Mouse (Mus musculus): ENCODE measurements at regions not wholly inside any gene's neighbourhood (a gene's known extent, or its start where the extent isn't known, plus 50 kb on each side); places are given as distances from the start of the nearest gene placed in this dataset.
A peak's percentile ranks its signal among the peaks of the same experiment; 100 is the strongest.

DNA sequence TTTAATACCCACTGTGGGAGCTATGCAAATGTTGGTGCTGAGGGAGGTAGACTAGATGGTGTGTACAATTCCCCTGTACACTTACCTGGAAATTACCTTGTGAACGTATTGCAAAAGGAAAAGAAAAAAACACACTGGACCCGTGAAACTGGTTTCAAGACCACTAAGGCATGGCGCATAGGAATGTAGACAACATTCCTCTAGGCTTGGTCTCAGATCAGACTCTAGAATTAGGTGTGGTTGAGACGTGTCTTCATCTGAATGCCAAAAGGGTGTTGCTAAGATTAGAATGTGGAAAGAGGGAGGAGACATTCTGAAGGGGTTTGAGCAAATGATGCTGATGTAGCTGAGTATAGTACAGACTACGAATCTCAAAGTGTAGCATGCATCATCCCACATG, 237.1 kb upstream of the Tank start:
- peaks cover 4% of the 10 kb centered on the region; the same call in 1 of the 2 replicates for H3K4me1 ChIP-seq (ENCODE audit: control insufficient read depth, insufficient read depth, low read length)
- no peak overlapping the region for H3K4me3 ChIP-seq (ENCODE audit: insufficient read depth, low read length)
- TF ChIP-seq CTCF (IDR thresholded peaks at IDR 0.05; ENCODE audit: borderline replicate concordance, insufficient read depth, low read length) = no peak
- TF ChIP-seq POLR2A (IDR thresholded peaks at IDR 0.05; ENCODE audit: low read depth, low read length) = no peak
- H3K27ac ChIP-seq (ENCODE audit: insufficient read depth, low read length) = no peak overlapping the region

DNA sequence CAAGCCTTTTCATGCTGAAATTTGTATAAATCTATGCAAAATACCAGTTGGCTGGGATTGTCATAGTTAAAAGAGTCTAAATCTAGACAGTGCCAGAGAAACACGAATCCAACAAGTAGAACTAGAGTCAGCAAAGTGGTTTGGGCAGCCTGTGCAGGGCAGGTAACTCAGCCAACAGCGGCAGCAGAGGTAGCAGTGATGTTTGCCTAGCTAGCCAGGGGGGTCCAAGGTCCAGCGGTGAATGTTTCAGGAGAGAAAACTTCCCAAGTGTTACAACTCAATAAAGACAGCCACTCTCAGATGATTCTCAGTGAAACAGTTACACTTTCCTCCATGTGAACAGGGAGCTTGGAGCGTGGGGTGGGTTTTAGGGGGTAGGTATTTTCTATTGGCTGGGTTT, 259.2 kb upstream of the Tank start:
- no peak overlapping the region for H3K4me3 ChIP-seq (ENCODE audit: insufficient read depth, low read length)
- no peak for TF ChIP-seq CTCF (IDR thresholded peaks at IDR 0.05; ENCODE audit: borderline replicate concordance, insufficient read depth, low read length)
- no peak for TF ChIP-seq POLR2A (IDR thresholded peaks at IDR 0.05; ENCODE audit: low read depth, low read length)
- no peaks in the 10 kb centered on the region; the same call in 1 of the 2 replicates for H3K4me1 ChIP-seq (ENCODE audit: control insufficient read depth, insufficient read depth, low read length)
- no peak overlapping the region for H3K27ac ChIP-seq (ENCODE audit: insufficient read depth, low read length)

DNA sequence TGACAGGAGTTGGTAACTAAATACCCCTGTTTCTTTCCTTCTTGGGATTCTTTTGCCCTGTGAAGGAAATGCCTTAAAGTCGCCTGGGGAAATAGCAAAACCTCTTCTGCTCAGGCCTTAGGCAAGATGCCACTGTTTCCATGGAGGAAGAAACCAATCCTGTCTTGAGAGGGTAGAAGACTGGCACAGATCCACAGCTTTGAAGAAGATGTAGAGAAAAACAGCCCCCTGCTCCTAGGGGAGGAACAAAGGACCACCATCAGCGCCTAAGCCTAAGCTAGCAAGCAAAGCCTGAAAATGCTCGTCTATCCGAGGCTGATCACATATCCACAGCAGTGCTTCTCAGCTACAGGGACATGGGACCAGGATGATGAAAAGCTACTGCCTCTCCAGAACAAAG, 268.0 kb upstream of the Tank start:
- Histone ChIP-seq H3K27ac (ENCODE audit: insufficient read depth, low read length) (no peak overlapping the region), H3K4me3 (ENCODE audit: insufficient read depth, low read length) (no peak overlapping the region), H3K4me1 (ENCODE audit: control insufficient read depth, insufficient read depth, low read length) (peaks cover 7% of the 10 kb centered on the region; the same call in 1 of the 2 replicates)
- TF ChIP-seq POLR2A (IDR thresholded peaks at IDR 0.05; ENCODE audit: low read depth, low read length) = no peak
- TF ChIP-seq CTCF (IDR thresholded peaks at IDR 0.05; ENCODE audit: borderline replicate concordance, insufficient read depth, low read length) = no peak

DNA sequence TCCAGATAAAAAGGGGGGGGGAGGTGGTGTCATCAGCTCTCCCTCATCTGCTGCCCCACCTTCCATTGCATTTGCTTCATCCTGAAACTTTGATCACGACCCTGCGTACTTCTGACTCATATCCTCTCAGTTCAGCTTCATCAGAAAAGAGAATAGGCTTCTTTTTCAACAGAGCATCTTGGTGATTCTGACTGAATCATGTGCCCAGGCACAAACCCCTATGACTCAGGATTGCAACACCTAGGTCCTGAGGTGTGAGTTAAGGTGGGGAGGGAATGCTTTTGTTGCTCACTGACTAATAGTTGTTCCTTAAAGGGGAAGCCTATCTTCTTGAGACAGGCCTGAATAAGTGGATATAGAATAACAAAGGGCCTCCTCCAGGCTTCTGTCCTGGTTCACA, 269.2 kb upstream of the Tank start:
- Histone ChIP-seq H3K4me1 (ENCODE audit: control insufficient read depth, insufficient read depth, low read length) (peaks cover 7% of the 10 kb centered on the region; the same call in 1 of the 2 replicates), H3K27ac (ENCODE audit: insufficient read depth, low read length) (no peak overlapping the region), H3K4me3 (ENCODE audit: insufficient read depth, low read length) (no peak overlapping the region)
- TF ChIP-seq CTCF (IDR thresholded peaks at IDR 0.05; ENCODE audit: borderline replicate concordance, insufficient read depth, low read length) = no peak
- no peak for TF ChIP-seq POLR2A (IDR thresholded peaks at IDR 0.05; ENCODE audit: low read depth, low read length)

DNA sequence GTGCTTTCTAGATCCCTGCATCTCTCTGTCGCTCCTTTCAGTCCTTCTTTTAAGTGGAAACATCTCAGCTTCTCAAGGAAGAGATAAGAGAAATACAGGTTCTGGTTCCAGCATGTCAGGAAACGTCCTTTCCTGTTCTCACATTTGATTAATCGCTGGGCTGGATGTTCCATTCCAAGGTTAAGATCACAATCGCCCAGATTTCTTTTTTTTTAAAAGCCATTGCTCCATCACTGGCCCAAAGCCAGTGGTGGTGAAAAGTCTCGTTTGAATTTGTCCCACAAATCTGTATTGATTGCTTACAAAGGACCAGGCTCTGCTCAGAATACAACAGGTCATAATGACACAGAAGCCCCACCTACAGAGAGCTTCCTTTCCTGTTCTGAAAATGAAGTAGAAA, 281.2 kb upstream of the Tank start:
- Histone ChIP-seq H3K4me3 (ENCODE audit: insufficient read depth, low read length) (no peak overlapping the region), H3K27ac (ENCODE audit: insufficient read depth, low read length) (no peak overlapping the region), H3K4me1 (ENCODE audit: control insufficient read depth, insufficient read depth, low read length) (peaks cover 6% of the 10 kb centered on the region)
- TF ChIP-seq POLR2A (IDR thresholded peaks at IDR 0.05; ENCODE audit: low read depth, low read length) (no peak), CTCF (IDR thresholded peaks at IDR 0.05; ENCODE audit: borderline replicate concordance, insufficient read depth, low read length) (no peak)

DNA sequence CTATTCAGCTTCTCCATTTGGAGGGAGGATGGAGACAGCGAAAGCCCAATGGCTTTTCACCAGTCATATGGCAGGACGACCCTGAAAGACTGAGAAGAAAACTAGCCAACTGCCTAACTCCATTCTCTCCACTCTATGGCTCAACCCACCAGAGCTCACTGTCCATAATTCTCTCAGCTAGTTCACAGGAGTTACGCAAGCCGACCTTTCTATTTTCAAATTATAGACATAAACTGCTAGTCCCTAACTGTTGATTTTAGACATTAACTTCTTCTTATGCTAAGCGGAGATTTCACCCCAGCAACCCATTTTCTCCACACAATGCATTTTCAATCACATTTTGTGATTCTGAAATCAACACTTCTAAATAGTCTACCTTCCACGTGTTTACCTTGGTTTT, 281.8 kb upstream of the Tank start:
- H3K27ac ChIP-seq (ENCODE audit: insufficient read depth, low read length) = no peak overlapping the region
- TF ChIP-seq CTCF (IDR thresholded peaks at IDR 0.05; ENCODE audit: borderline replicate concordance, insufficient read depth, low read length) (no peak), POLR2A (IDR thresholded peaks at IDR 0.05; ENCODE audit: low read depth, low read length) (no peak)

DNA sequence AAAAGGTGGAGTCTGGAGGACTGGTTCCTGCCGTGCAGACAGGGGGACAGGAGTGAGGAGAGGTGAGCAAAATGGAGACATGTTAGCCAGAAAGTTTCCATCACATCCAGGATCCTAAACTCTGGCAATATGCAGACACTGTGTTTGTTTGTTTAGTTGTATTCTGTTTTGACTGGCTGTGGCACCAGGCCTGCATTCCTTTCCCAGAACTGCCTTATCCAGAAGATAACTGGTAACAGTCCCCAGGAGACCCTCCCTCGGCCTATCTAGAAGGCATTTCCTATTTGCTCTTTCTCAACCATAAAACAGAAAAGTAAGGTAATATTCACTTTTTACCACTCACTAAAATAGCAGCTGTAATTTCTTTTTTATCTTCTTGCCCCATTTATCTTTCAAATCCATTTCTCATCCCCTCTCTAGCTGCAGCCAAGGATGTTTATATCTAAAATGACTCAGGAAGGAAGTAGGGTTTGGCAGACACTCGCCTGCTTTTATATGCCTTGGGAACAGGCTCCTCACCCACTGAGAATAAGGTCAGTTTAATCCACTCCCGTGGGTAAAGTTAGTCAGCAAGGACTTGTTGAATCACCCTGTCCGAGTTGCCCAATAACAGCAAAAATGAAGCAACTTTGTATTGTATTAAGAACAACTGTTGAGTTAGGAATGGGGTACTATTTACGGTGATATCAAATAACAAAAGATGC, 283.0 kb upstream of the Tank start:
- H3K4me1 ChIP-seq (ENCODE audit: control insufficient read depth, insufficient read depth, low read length) = peaks cover 6% of the 10 kb centered on the region
- TF ChIP-seq CTCF (IDR thresholded peaks at IDR 0.05; ENCODE audit: borderline replicate concordance, insufficient read depth, low read length) (no peak), POLR2A (IDR thresholded peaks at IDR 0.05; ENCODE audit: low read depth, low read length) (no peak)
- peak overlapping the region; percentile 48 for H3K27ac ChIP-seq (ENCODE audit: insufficient read depth, low read length)
- no peak overlapping the region for H3K4me3 ChIP-seq (ENCODE audit: insufficient read depth, low read length)

More for the DNA sequence above, 281.8 kb upstream of the Tank start:
- Histone ChIP-seq H3K4me1 (ENCODE audit: control insufficient read depth, insufficient read depth, low read length) (peaks cover 6% of the 10 kb centered on the region), H3K4me3 (ENCODE audit: insufficient read depth, low read length) (no peak overlapping the region)

DNA sequence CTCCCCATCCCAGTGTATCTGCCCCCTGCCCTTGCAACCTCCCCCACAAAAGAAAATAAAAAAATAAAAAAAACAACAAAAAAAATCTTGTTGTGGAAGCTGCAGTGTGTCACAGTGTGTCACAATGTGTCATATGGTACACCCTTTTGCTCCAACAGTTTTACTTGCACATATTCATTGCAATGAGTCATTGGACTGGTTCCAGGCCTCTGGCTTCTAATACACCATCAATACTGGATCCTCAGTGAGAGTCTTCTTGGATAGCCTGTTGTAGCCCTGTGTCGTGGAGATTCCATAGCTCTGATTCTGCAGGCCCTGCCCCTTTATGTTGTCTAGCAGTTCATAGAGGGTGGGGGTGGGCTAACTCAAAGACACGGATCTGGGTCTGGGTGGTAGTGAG, 290.1 kb upstream of the Tank start:
- no peak for TF ChIP-seq CTCF (IDR thresholded peaks at IDR 0.05; ENCODE audit: borderline replicate concordance, insufficient read depth, low read length)
- TF ChIP-seq POLR2A (IDR thresholded peaks at IDR 0.05; ENCODE audit: low read depth, low read length) = no peak
- H3K27ac ChIP-seq (ENCODE audit: insufficient read depth, low read length) = no peak overlapping the region
- no peak overlapping the region for H3K4me3 ChIP-seq (ENCODE audit: insufficient read depth, low read length)
- peaks cover 8% of the 10 kb centered on the region; the same call in 1 of the 2 replicates for H3K4me1 ChIP-seq (ENCODE audit: control insufficient read depth, insufficient read depth, low read length)

DNA sequence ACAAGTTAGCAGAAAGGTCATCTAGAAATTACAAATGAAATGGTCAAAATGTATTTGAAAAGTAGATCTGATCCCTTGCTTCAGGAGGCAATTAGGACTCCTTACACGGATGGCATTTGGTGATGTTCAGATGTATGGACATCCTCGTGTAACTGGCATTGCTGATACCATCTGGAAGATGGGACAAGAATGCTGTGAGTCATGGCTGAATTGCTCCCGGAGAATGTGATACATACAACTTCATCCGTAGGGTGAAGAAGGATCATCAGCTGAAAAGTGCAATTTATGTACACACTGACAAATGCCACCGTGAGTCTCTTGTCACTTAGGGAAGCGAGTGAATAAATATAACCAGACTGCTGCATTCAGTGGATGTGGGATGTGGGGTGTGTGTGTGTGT, 293.7 kb upstream of the Tank start:
- Histone ChIP-seq H3K4me3 (ENCODE audit: insufficient read depth, low read length) (no peak overlapping the region), H3K4me1 (ENCODE audit: control insufficient read depth, insufficient read depth, low read length) (peaks cover 8% of the 10 kb centered on the region; the same call in 1 of the 2 replicates), H3K27ac (ENCODE audit: insufficient read depth, low read length) (no peak overlapping the region)
- TF ChIP-seq POLR2A (IDR thresholded peaks at IDR 0.05; ENCODE audit: low read depth, low read length) = no peak
- no peak for TF ChIP-seq CTCF (IDR thresholded peaks at IDR 0.05; ENCODE audit: borderline replicate concordance, insufficient read depth, low read length)

DNA sequence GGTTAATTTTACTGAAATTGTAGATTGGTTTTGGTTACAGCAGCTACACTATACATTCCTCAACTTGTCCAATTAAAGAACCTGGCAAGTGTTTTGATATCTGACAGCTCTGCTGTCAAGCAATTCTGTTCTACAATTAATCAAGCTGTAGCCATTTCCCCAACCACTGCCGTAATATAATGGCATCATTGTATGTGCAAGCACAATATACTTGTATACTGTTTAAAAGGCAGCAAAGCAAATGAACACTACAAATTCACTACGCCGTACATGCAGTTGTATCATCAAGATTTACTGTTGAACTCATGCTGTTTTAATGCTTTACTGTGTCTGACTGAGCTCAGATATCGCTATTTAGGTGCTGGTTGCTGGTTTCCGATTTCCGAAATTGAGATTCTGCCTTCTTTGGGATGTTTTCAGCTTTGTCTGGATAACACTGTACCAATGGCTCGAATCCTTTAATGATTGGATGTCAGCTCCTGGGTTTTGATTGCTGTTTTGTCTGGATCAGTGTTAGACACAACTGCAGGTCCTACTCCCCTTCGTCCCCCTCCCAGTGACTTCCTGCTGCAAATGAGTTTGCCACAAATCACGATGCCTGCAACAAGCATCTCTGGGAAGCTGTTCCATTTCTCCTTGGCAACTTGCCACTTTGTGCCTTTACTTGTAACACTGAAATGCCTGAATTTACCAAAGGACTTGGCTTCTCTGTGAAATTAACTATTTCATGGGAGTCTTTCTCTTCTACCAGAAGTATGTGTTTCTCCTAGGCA, 294.4 kb upstream of the Tank start:
- H3K27ac ChIP-seq (ENCODE audit: insufficient read depth, low read length) = no peak overlapping the region

More for the DNA sequence above, 294.4 kb upstream of the Tank start:
- H3K4me1 ChIP-seq (ENCODE audit: control insufficient read depth, insufficient read depth, low read length) = peaks cover 8% of the 10 kb centered on the region; the same call in 1 of the 2 replicates
- TF ChIP-seq CTCF (IDR thresholded peaks at IDR 0.05; ENCODE audit: borderline replicate concordance, insufficient read depth, low read length) (no peak), POLR2A (IDR thresholded peaks at IDR 0.05; ENCODE audit: low read depth, low read length) (no peak)
- H3K4me3 ChIP-seq (ENCODE audit: insufficient read depth, low read length) = no peak overlapping the region

Measured in embryonic fibroblast, embryonic 13.5 days (primary cell).